12 mouse cellular contexts compared by ENCODE assay signal in the genomic region with DNA sequence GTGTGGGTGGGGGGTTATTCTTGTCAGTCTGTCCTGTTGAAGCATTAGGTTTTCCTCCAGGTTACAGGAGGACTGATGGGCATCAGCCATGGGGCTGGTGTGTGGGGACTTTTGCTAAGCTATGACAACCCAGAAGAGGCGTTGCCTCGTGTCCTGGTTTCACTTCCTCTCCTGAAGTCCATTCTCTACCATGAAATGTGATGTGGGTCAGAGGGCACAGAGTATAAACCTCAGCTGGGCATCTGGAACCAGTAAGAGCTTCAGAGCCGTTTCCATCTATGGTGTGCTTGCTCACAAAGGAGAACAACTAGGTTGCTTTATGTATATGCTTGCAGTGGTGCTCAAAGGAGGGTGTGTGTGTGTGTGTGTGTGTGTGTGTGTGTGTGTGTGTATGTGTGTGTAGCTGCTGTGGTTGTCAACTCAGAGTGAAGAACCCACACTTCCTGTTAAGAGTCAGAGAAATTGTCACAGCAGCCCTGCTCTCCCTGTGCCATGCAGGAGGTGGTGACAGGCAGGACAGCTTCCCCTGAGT. TPM values are rescaled to one million over a fixed set of nuclear protein-coding genes. Genes with fewer than 3 reads are reported as not detected.
DNase-seq lines count a peak whose midpoint lies in the region; ATAC-seq lines count a peak whose summit lies in the region.
"Had no signal": no experiment of that assay in that cellular context is flagged by ENCODE, and none has a peak within 500 bp of the region (broad histone marks: within the 10 kb centered on the region; RNA-seq: fewer than 3 reads in every experiment).

No protein-coding gene starts in this region.

- no peak overlapping the region for H3K4me2 ChIP-seq in liver, embryonic 16.5 days (ENCODE audit: low read depth, low read length)
- H3K4me2 ChIP-seq in forebrain, embryonic 15.5 days (replicated peaks), result no peak overlapping the region
- H3K4me2 ChIP-seq: heart, embryonic 11.5 days; kidney, embryonic 15.5 days; stomach, embryonic 15.5 days had no signal

- no peaks in the 10 kb centered on the region for H3K27me3 ChIP-seq in liver, embryonic 16.5 days (ENCODE audit: control insufficient read depth, insufficient read depth, low read depth, low read length)
- H3K27me3 ChIP-seq in forebrain, embryonic 15.5 days, result no peaks in the 10 kb centered on the region
- H3K27me3 ChIP-seq: kidney, embryonic 15.5 days; stomach, embryonic 15.5 days had no signal

- no peak overlapping the region for H3K9ac ChIP-seq in liver, embryonic 16.5 days (ENCODE audit: low read depth, low read length)
- H3K9ac ChIP-seq in forebrain, embryonic 15.5 days (replicated peaks), result no peak overlapping the region
- H3K9ac ChIP-seq: kidney, embryonic 15.5 days; stomach, embryonic 15.5 days had no signal

- H3K4me3 ChIP-seq in liver, embryonic 16.5 days (ENCODE audit: low read depth, low read length), result no peak overlapping the region
- no peak overlapping the region for H3K4me3 ChIP-seq in forebrain, embryonic 15.5 days
- H3K4me3 ChIP-seq: kidney, embryonic 15.5 days; stomach, embryonic 15.5 days had no signal

- no peaks in the 10 kb centered on the region for H3K36me3 ChIP-seq in liver, embryonic 16.5 days (ENCODE audit: control insufficient read depth, insufficient read depth)
- H3K36me3 ChIP-seq in forebrain, embryonic 15.5 days, result no peaks in the 10 kb centered on the region
- H3K36me3 ChIP-seq: kidney, embryonic 15.5 days; stomach, embryonic 15.5 days had no signal

- ATAC-seq in CD4-positive, CD25-positive, alpha-beta regulatory T cell, adult 4 months, result peak; percentile 85
- peak; percentile 38 for ATAC-seq in liver, embryonic 16.5 days (ENCODE audit: low read depth)
- no peak for ATAC-seq in forebrain, embryonic 15.5 days (replicated peaks)

- H3K9me3 ChIP-seq in liver, embryonic 16.5 days (replicated peaks; ENCODE audit: control insufficient read depth, low read length), result no peaks in the 10 kb centered on the region
- H3K9me3 ChIP-seq in forebrain, embryonic 15.5 days, result no peaks in the 10 kb centered on the region
- H3K9me3 ChIP-seq: kidney, embryonic 15.5 days; stomach, embryonic 15.5 days had no signal

- H3K27ac ChIP-seq in liver, embryonic 16.5 days (ENCODE audit: low read length), result peak overlapping the region; percentile 48; the same call in 1 of the 2 replicates
- H3K27ac ChIP-seq in forebrain, embryonic 15.5 days (replicated peaks), result no peak overlapping the region
- H3K27ac ChIP-seq: kidney, embryonic 15.5 days; stomach, embryonic 15.5 days had no signal

- H3K4me1 ChIP-seq in liver, embryonic 16.5 days (ENCODE audit: control insufficient read depth, low read depth, low read length), result peaks cover 13% of the 10 kb centered on the region
- H3K4me1 ChIP-seq in forebrain, embryonic 15.5 days, result no peaks in the 10 kb centered on the region
- H3K4me1 ChIP-seq: kidney, embryonic 15.5 days; stomach, embryonic 15.5 days had no signal

- WGBS in liver, embryonic 16.5 days (ENCODE audit: insufficient replicate concordance), result 32% methylated on average over 3 of the region's 3 CpGs
- WGBS in forebrain, embryonic 15.5 days, result 89% methylated on average over 3 of the region's 3 CpGs

- DNase-seq in 3T3-L1 (ENCODE audit: low read depth, low spot score), result peak; percentile 55
- peak; percentile 51 for DNase-seq in spleen, adult 12 weeks (ENCODE audit: low spot score)
- no peak for DNase-seq in layer of hippocampus, postnatal 25 days (ENCODE audit: extremely low spot score in 1 of 2, low spot score in 1 of 2)
- no peak for DNase-seq in c-Kit-positive CD71-positive TER-119-positive erythroid progenitor cells, embryonic 14.5 days (ENCODE audit: low spot score)
- DNase-seq: cerebellum, adult 8-10 months; left cerebral cortex, postnatal 4 days had no signal

RNA-seq across cellular contexts. Expression of a gene that starts 15.3 kb away (rescaled TPM):
- under 1 TPM in 1 of 2 experiments, not detected in 1; 0.35 TPM for polyA plus RNA-seq in CD4-positive, CD25-positive, alpha-beta regulatory T cell, adult 4 months (2017; shearing (Covaris generic))
- 0.06 TPM in 1 of 2 replicates, not detected in the other for polyA plus RNA-seq in liver, embryonic 16.5 days (2015; fragmentation: Nextera tagmentation; extraction: Ambion mirVana)
- total RNA-seq in layer of hippocampus, postnatal 25 days (2021), result 1 to 10 TPM; 3.3 to 3.8 TPM
- 0.23 and 0.26 TPM in 2 replicates for polyA plus RNA-seq in forebrain, embryonic 15.5 days (2015; fragmentation: Nextera tagmentation; extraction: Ambion mirVana)
- polyA plus RNA-seq: heart, embryonic 11.5 days; kidney, embryonic 15.5 days had no signal

RNA-seq across cellular contexts. Expression of a gene that starts 44.6 kb away (rescaled TPM):
- 10 to 100 TPM; 53.6 to 81.0 TPM for polyA plus RNA-seq in CD4-positive, CD25-positive, alpha-beta regulatory T cell, adult 4 months (2017; shearing (Covaris generic))
- 23.1 and 24.5 TPM in 2 replicates for polyA plus RNA-seq in liver, embryonic 16.5 days (2015; fragmentation: Nextera tagmentation; extraction: Ambion mirVana)
- total RNA-seq in layer of hippocampus, postnatal 25 days (2021), result 10 to 100 TPM; 11.3 to 13.7 TPM
- 5.1 and 5.2 TPM in 2 replicates for polyA plus RNA-seq in forebrain, embryonic 15.5 days (2015; fragmentation: Nextera tagmentation; extraction: Ambion mirVana)

RNA-seq across cellular contexts. Expression of a gene that starts 51.7 kb away (rescaled TPM):
- 1 to 10 TPM in 1 of 2 experiments, under 1 TPM in 1; 0.73 to 1.1 TPM for polyA plus RNA-seq in CD4-positive, CD25-positive, alpha-beta regulatory T cell, adult 4 months (2017; shearing (Covaris generic))
- 9.6 and 10.9 TPM in 2 replicates for polyA plus RNA-seq in liver, embryonic 16.5 days (2015; fragmentation: Nextera tagmentation; extraction: Ambion mirVana)
- total RNA-seq in layer of hippocampus, postnatal 25 days (2021), result under 1 TPM; 0.07 to 0.19 TPM
- polyA plus RNA-seq in forebrain, embryonic 15.5 days (2015; fragmentation: Nextera tagmentation; extraction: Ambion mirVana), result 11.8 and 12.4 TPM in 2 replicates

Comparison
In these comparisons a context has a peak if more than half of its experiments do, and no peak if none do; other contexts are left out.
1. DNase-seq: peak in 3T3-L1 (single experiment) and spleen, adult 12 weeks (single experiment); none in layer of hippocampus, postnatal 25 days (0 of 2) and c-Kit-positive CD71-positive TER-119-positive erythroid progenitor cells, embryonic 14.5 days (single experiment).